Mouse (Mus musculus): ENCODE results near the gene Lonp2.

The Lonp2 gene

DNA sequence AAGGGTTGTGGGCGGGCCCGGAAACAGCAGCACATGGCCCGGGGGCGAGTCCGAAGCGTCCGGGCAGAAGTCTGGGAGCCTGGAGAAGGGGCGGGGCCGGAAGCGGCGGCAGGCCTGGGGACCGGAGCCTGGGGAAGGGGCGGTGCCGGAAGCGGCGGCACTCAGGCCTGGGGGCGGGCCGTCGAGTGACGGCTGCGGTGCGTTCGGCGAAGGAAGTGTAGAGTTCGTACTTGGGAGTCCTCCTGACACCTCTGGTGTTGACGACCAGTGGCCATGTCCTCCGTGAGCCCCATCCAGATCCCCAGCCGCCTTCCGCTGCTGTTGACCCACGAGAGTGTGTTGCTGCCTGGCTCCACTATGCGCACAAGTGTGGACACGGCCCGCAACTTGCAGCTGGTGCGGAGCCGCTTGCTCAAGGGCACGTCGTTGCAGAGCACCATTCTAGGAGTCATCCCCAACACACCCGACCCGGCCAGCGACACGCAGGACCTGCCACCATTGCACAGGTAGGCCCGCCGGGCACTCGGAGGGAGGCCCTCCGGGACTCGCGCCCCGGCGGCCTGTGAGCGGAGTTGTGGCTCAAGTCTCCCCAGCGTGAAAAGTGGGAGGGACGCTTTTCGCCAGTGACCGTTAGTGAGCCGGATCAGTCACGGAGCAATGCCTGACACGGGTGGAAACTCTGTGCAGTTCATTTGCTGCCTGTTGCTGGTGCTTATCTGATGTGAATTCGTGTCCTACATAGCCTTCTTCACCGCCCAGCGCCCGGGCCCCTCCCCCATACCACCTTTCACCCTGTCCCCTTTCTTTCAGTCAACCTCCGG, at the start of gene Lonp2:
Gene Lonp2, plus strand, starts transcription at position 133 of the 821 bp plus-strand sequence.
- peak; percentile 92 to 93 for DNase-seq (ENCODE audit: low spot score in 2 of 2)

DNA sequence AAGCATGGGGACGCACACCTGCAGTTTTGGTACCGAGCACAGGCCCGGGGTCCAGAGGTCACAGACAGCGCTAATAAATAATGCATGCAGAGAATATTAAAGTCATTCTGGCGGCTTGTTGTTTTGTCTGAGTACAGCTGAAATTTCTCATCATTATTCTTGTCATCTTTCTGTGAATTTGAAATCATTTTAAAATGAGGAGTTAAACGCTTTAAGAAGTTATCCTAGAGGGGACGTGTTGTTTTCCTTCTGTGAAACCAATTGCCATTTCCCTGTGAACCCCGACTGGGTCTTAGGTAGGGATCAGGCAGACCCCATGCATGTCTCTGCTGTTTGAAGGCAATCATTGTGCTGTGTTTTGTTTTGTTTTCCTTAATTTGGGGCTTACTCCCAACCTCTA, 46.3 kb upstream of the Lonp2 start:
- DNase-seq (ENCODE audit: low spot score in 2 of 2): no peak

GRCm38 (mm10) chr8:86578076-86578475, 45.8 kb upstream of the Lonp2 start:
- no peak for DNase-seq (ENCODE audit: low spot score in 2 of 2)

DNA sequence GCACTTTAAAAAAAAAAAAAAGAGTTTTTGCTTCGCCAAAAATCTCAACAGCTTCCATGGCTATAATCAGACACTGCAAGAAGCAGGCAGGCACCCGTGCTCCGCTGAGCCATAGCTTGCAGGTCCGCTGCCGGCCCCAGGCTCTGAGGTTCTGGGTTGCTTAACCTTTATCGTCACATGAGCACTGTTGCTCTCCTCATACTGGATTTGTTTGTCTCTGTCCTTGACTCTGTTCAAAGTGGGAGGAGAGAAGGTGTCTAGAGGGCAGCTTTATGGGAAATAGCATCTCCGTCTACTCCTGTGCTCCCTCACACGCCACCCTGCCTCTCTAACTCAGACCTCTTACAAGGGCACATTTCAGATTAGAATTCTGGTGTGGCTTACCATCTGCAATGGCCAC, 45.1 kb upstream of the Lonp2 start:
- no peak for DNase-seq (ENCODE audit: low spot score in 2 of 2)

GRCm38 (mm10) chr8:86580458-86580857, 43.4 kb upstream of the Lonp2 start, which contains the start of gene Abcc12:
Abcc12 (minus strand) TSS chr8:86580686.
- DNase-seq (ENCODE audit: low spot score in 2 of 2): no peak

GRCm38 (mm10) chr8:86581921-86582331, 41.9 kb upstream of the Lonp2 start:
- DNase-seq (ENCODE audit: low spot score in 2 of 2): no peak

DNA sequence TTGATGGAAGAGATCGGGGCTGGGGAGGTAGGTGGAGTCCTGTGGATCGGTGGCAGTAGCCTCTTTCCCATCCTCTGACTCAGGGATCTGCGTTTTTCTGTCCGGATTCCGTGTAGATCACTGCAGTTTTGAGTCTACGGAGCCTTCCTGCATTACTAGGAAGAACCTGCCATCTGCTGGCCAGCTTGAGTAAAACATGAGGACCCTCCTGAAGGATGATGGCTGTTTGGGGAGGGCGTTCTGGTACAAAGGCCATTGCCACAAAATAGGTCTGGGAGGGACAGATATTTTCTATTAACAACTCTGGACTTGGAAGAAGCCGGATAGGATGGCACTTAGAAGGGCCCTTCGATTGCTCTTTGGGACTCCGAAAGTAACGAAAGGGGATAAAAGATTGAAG, 38.7 kb upstream of the Lonp2 start:
- peak; percentile 33 to 64 for DNase-seq (ENCODE audit: low spot score in 2 of 2)

DNA sequence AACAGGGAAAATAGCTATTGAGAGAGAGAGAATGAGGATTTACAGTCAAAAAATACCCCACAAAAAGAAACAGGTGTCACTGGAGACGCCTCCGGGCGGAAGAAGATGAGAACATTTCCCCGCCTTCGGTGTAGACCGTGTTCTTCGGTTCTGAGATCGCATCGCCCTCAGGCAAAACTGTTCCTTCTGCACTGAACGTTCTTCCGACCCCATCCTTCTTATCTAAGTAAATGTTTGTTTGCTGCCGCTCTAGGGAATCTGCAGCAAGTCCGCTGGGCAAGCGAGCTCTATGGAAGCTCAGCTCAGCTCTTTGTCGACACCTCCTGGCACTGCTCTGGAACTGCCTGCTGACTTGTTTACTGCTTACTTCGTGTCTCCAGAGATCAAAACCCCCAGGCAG, 38.3 kb upstream of the Lonp2 start:
- DNase-seq (ENCODE audit: low spot score in 2 of 2): peak; percentile 35 to 39

DNA sequence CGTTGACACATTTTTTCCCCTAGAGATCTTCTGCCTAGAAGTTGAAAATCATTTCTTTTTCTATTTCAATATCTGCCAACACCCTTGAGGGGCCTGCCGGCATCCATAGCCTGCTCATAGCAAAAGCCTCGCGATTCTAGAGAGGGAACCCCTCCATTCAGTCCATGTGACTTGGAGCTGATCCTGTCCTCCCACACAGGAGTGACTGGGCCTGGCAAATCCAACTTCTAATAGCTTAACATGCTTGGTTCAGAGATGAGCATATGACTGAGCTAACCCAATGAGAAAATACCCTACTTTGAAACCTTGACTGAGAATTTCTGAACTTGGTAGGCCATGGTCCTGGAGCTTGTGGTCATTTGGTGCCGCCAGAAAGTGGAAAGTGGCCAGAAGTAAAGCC, 37.8 kb upstream of the Lonp2 start:
- DNase-seq (ENCODE audit: low spot score in 2 of 2): no peak

- DNase-seq (ENCODE audit: low spot score in 2 of 2): no peak
These were observed 37.2 kb upstream of the Lonp2 start for GRCm38 (mm10) chr8:86586642-86587041.

DNA sequence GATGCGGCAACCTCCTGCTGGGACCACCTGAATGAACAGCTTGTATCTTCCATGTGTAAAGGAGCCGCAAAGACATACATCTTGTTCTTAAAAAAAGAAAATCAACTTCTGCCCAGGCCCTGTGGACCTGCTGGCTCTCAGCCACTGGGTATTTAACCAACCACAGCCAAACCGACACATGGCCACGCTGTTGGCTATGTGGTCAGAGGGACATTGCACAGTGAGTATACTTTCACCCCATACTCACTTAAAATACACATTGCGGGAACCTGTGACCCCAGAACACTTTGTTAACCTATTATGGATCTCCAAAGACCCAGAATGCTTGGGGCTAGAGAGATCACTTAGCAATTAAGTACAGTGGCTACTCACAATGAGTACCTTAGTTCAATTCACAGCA, 35.5 kb upstream of the Lonp2 start:
- no peak for DNase-seq (ENCODE audit: low spot score in 2 of 2)

DNA sequence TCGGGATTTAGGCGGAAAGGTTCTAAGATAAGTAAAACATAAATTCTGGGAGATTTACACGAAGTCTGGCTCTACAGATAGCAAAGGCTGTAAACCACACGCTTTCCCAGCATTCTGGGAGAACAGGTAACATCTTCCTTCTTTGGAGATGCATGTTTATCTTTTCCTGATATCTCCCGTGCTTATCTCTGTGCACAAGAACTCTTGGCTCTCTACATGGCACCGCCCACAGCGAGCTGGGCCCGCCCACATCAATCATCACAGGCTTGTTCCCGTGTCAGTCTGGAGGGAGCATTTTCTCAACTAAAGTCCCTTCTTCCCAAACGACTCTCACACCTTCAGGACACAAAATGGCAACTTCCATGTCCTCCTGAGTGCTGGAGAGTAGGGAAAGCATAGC, 30.7 kb upstream of the Lonp2 start:
- no peak for DNase-seq (ENCODE audit: low spot score in 2 of 2)

GRCm38 (mm10) chr8:86594159-86594796, 29.6 kb upstream of the Lonp2 start:
- no peak for DNase-seq (ENCODE audit: low spot score in 2 of 2)

DNA sequence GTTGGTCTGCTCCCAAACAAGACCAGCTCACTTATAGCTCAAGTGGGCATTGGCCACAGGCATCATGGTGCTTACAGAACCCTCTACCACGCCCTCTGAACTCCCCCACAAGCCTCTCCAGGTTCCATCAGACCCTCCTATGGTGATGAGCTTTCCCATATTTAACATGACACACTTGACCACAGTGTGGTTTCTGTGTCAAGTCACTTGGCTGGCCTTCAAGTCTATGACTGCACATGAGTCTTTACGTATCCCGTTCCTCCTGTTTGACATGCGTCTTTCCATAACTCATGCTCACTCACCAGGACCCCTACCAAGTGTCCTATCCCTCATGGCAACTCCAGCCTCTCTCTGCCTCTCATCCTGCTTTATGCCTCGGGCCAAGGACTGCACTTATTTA, 28.2 kb upstream of the Lonp2 start:
- DNase-seq (ENCODE audit: low spot score in 2 of 2): no peak

DNA sequence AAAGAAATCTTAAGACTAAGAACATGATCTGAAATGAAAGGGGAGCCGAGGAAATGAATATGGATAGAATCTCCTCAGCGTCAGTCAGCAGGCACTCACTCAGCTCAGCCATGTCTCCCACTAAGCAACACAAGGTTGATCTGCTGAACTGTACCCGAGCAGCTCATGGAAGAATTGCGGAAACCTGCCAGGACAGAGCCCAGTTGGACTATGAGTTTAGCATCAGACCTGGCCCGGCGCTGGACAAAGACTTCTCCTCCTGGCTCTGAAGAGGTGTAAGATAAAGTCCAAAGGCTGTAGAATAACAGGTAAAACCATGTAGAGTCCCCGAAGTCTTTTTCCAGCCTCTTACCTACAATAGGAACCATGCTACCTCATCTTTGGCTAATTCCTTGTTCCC, 26.2 kb upstream of the Lonp2 start:
- no peak for DNase-seq (ENCODE audit: low spot score in 2 of 2)

DNA sequence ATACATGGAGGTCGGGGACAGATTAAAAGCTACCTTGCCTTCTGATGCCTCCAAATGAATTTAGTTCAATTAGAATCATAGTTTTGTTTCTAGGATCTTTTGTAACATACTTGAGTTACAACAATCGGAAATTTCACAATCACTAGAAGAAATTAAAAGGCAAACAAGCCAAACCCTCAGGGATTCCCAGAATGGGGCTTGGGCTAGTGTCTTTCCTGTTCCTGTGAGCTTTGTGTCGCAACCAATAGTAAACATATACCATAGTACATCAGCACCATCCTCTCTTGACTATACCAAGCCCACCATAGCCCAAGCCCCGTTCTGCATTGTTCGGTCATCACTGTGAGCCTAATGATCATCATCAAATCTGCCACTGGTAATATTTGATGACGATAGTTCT, 24.5 kb upstream of the Lonp2 start:
- DNase-seq (ENCODE audit: low spot score in 2 of 2): no peak

DNA sequence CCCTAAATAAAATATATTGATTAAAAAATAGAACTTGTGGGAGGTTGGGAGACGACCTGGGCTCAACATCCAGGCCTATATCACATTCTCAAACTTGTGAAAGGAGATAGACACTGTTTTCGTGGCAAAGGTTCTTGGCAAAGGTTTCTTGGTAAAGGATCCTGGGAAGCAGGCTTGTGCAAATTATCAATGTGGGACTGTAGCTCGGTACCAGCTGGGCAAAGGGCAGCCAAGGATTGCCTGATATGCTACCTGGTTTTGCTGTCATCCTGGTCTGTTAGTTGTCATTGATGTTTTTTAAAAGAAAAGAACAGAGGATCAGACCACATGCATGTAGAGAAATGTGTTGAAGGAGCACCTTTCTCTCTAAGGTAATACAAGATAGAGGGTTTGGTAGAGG, 23.5 kb upstream of the Lonp2 start:
- no peak for DNase-seq (ENCODE audit: low spot score in 2 of 2)

DNA sequence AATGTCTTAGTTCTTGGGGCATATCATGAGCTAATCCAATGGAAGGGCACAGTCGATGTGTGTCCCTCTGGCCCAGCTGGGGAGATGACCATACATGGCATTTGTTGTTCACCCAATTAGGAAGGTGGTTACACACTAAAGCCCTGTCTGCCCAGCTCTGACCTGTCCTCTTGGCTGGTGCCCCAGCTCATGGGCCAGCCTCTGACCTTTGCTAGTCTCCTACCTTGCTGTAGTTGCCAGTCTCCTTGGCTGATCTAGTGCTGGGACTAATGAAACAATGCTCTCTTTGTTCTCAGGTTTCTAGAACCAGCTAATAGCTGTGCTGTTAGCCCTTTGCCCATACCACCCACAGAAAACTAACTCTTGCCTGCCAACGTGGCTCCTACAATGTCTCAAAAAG, 20.7 kb upstream of the Lonp2 start:
- DNase-seq (ENCODE audit: low spot score in 2 of 2): no peak

DNA sequence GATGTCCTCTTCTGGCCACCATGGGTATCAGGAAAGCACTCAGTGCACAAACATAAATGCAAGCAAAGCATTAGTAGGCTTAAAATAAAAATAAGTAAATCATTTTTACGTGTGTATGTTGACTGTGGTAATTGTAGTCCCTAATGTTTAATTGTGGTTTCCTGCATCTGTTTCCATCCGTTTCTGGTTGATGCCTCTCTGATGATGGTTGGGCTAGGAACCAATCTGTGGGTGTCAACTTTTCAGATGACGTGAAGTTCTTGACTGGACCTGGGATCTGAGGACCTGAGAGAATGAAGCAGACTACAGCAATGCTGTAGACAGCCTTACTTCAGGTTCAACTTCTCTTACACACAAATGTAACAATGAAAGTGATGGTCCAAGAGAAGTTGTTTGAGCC, 19.2 kb upstream of the Lonp2 start:
- DNase-seq (ENCODE audit: low spot score in 2 of 2): no peak

DNA sequence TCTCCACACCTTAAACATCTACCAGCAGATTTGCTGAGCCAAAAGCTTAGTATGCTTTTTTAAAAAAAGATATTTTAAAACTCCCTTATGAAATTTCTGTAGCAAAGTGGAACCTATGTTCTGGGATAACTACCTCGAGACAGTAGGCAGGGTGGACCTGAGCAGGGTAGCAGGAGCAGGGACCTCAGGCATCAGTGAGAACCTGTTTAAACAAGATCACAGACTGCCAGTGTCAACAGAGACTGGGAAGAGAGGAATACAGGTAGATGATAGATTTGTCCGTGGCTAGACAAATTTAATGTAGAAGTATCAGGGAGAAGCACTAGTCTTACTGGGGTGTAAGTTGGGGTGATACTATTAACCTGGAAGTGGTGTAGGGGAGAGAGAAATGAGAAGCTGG, 10.0 kb upstream of the Lonp2 start:
- no peak for DNase-seq (ENCODE audit: low spot score in 2 of 2)

- DNase-seq (ENCODE audit: low spot score in 2 of 2): no peak
These were observed 8.6 kb upstream of the Lonp2 start for GRCm38 (mm10) chr8:86615095-86615769.

- DNase-seq (ENCODE audit: low spot score in 2 of 2): no peak
These were observed 6.0 kb upstream of the Lonp2 start for GRCm38 (mm10) chr8:86617759-86618387.
